Mouse (Mus musculus) induced T-regulatory cell, adult 2 months (primary cell): ENCODE results near the gene Cnpy2.
"Not testable (repeated sequence)": the region's sequence is repeated elsewhere in the genome, so short reads cannot be mapped to it uniquely, and the experiment has no call there.

Experiments used
- DNase-seq: peaks from one replicate; pipeline ENCODE4 v3.0.0-alpha.2; 2012; ENCODE audit warnings: low read depth

Gene Cnpy2

DNA sequence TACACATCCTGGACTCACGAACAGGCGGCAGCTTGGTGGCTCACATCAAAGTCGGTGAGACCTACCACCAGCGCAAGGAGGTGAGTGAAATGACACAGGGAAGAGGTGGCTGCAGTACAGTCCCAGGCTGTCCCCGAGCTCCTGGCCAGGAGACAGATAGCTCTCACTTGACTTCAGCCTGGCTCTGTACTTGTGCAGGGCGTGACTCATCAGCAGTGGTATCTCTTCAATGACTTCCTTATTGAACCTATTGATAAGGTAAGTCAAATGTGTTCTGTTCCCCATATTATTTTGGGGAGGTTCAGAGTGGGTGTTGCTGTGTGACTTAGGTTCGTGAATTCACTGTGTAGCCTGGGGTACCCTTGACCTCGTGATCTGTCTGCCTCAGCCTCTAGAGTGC is 6.7 kb upstream of the Cnpy2 start:
- no peak for DNase-seq

- DNase-seq, result no peak
Observed at GRCm38 (mm10) chr10:128321641-128322040, 618 bp upstream of the Cnpy2 start.

GRCm38 (mm10) chr10:128323516-128323915 is 1.3 kb downstream of the Cnpy2 start:
- peak; percentile 75 for DNase-seq

DNA sequence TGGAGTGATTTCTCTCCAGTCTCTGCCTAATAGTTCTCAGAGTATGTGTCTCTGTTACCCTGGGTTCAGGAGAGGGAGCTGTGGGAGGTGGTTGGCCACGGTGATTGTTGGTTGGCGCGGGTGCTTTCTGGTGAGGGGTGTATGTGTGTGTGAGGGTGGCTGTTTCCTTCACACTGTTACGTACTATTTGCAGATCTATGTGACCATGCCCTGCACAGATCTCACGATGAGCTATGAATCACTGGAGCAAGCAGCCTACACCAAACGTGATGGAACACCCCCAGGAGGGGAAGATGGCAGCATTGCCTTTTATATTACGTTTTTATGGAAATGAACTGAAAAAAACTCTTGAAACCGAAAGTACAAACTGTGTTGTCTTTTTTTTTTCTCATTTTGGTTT is 4.6 kb downstream of the Cnpy2 start:
- DNase-seq, result no peak

GRCm38 (mm10) chr10:128327610-128328009 is 5.4 kb downstream of the Cnpy2 start:
- DNase-seq, result peak; percentile 37

DNA sequence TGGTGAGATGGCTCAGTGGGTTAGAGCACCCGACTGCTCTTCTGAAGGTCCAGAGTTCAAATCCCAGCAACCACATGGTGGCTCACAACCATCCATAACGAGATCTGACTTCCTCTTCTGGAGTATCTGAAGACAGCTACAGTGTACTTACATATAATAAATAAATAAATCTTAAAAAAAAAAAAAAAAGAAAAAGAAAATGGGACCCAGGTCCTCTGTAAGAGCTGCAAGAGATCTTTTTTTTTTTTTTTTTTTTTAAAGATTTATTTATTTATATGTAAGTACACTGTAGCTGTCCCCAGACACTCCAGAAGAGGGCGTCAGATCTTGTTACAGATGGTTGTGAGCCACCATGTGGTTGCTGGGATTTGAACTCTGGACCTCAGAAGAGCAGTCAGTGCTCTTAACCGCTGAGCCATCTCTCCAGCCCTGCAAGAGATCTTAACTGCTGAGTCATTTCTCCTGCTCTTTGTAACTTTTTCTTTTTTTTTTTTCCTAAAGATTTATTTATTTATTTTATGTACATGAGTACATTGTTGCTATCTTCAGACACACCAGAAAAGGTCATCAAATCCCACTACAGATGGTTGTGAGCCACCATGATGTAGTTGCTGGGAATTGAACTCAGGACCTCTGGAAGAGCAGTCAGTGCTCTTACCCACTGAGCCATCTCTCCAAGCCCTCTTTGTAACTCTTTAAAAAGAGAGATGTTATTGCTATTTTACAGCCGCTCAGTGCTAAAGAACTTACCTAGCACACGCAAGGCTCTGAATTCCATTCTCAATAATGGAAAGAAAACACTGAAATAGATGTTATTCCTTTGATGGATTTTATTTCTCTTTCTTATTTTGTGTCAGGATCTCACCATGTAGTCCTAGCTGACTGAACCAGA is 10.3 kb downstream of the Cnpy2 start:
- DNase-seq, result not testable (repeated sequence)

- DNase-seq, result peak; percentile 94
Observed at GRCm38 (mm10) chr10:128335582-128335981, 13.3 kb downstream of the Cnpy2 start.

DNA sequence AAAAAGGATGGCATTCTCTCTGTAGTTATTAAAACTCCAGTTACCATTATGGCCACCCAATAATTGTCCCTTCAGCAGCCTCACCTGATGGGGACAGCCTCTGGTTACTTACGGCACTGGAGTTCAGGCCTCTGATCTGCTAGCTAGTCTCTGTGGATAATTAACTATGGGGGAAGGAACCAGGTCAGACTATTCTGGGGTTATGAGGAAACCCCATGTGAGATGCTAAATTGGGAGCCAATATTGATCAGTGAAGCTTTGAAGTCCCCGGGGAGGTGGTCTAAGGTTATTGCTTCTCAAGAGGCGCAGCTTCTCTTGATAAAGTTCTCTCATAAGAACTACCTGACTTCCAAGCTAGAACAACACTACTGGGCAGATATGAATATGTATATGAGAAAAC is 13.9 kb downstream of the Cnpy2 start:
- DNase-seq, result peak; percentile 28

DNA sequence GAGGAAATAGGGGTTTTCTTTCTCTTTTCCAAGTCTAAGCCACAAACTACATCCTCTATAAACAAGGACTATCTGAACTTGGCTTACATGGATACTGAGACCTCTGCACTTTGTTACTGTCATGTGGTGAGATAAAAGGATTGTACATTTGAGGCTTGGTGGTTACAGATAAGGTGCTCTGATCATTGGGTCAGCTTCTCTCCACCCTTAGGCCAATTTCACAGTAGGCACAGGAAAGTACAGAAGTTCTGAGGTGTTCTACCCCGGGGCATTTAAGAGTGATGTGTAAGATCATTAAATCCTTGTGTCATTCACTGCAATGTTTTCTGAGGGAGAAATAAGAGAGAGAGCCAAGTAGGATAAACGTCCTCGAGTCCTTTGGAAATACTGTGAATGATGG is 14.3 kb downstream of the Cnpy2 start:
- no peak for DNase-seq

- peak; percentile 99 for DNase-seq
Observed at GRCm38 (mm10) chr10:128337306-128338181, 15.3 kb downstream of the Cnpy2 start, which contains the start of gene Cs. Cs (plus strand) TSS chr10:128337734.

- DNase-seq, result peak; percentile 51
Observed at GRCm38 (mm10) chr10:128338415-128338814, 16.2 kb downstream of the Cnpy2 start.

DNA sequence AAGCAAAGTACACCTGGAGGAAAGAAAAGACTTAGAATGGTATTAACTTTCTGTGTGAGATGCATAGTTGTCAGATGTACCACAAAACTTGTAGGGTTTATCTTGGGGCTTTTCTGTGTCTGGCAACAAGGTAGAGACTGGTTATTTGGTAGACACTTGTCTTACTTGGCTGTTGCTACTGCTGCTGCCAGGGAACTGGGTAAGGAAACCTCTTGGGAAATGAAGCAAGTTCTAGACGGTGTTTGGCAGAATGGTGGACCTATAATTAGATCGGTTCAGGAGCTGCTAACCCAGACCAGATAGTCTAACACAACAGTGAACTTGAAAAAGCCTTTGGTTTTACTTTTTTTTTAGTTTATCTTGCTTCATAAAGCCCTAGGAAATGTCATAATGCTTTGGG is 16.7 kb downstream of the Cnpy2 start:
- no peak for DNase-seq

GRCm38 (mm10) chr10:128340257-128340656 is 18.0 kb downstream of the Cnpy2 start:
- DNase-seq, result peak; percentile 54

GRCm38 (mm10) chr10:128343436-128343835 is 21.2 kb downstream of the Cnpy2 start:
- DNase-seq, result peak; percentile 34

DNA sequence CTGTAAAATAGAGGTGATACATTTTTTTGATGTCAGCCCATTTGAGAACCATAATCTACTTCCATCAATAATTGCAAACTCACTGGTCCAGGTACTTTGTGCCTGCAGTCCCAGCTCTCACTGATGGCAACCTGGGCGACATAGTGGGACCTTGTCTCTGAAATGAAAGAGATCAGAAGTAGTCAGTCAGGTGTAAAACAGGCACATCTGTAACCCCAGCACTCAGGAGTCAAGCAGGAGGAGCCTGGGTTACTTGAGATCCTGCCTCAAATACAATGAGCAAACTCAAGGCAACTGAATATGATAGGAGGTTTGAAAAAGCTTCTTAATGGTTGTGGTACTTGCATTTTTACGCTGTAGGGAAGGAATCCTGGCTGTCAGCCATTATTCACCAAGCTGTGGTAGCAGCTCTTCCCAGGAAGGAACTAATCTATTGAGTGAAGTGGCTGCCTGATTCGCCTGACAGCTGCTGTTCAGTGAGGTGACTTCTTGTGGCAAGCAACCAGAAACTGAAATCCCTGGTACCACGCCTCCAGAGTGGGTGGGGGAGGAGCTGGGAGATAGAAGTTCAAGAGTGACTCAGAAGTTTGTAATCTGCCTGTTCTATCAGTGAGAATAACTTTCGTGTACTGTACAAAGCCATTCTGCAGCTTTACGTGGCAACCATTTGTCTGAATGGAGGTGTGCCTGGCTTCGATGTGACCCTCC is 22.5 kb downstream of the Cnpy2 start:
- peak; percentile 96 for DNase-seq

DNA sequence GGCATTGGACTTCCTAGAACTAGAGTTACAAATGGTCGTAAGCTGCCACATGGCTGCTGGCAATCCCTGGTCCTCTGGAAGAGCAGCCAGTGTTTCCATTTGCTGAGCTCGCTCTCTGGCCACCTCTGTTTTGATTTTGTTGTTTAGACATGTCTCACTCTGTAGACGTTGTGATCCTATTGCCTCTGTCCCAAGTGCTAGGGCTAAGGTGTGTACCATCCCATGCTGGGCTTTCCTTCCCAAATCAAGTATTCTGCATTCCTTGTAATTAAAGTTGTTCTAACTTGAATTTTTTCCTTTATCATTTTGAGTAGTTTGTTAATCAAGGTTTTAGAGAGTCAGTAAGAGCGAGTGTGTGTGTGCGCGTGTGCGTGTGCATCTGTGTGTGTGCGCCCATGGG is 25.3 kb downstream of the Cnpy2 start:
- DNase-seq, result no peak

GRCm38 (mm10) chr10:128358796-128359195 is 36.5 kb downstream of the Cnpy2 start:
- peak; percentile 85 for DNase-seq

GRCm38 (mm10) chr10:128359226-128359625 is 37.0 kb downstream of the Cnpy2 start:
- DNase-seq, result no peak

- no peak for DNase-seq
Observed at GRCm38 (mm10) chr10:128361836-128362235, 39.6 kb downstream of the Cnpy2 start.

DNA sequence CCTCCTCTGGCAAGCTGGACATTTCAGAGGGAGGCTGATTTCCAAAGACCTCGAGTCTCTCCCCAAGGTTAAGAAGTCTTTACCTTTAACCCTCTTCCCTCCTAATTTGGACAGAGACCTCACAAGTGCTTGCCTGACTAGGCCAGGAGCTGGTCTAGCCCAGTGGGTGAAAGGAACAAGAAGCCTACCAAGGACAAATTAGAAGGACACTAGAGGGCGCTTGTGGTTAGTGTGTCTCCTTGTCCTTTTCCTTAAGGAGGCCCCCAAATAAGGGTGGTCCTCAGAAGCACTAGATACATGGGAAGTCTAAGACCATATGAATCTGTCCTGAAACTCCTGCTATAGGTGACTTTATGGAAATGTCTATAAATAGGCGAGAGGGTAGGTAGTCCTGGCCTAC is 40.3 kb downstream of the Cnpy2 start:
- peak; percentile 61 for DNase-seq

GRCm38 (mm10) chr10:128367899-128368401 is 45.7 kb downstream of the Cnpy2 start:
- DNase-seq, result peak; percentile 60
